Mouse (Mus musculus): Measurements from ENCODE around the gene Zfhx3.

Zfhx3 gene

GRCm38 (mm10) chr8:108896468-108897346 is 954.3 kb downstream of the Zfhx3 start:
- DNase-seq (ENCODE audit: low spot score): peak; percentile 84

GRCm38 (mm10) chr8:108897347-108898100 is 955.1 kb downstream of the Zfhx3 start:
- DNase-seq (ENCODE audit: low spot score): peak; percentile 17

- no peak for DNase-seq (ENCODE audit: low spot score)
Observed at GRCm38 (mm10) chr8:108899251-108899771, 956.9 kb downstream of the Zfhx3 start.

GRCm38 (mm10) chr8:108900541-108900940 is 958.1 kb downstream of the Zfhx3 start:
- no peak for DNase-seq (ENCODE audit: low spot score)

GRCm38 (mm10) chr8:108901208-108901607 is 958.8 kb downstream of the Zfhx3 start:
- DNase-seq (ENCODE audit: low spot score): no peak

- no peak for DNase-seq (ENCODE audit: low spot score)
Observed at GRCm38 (mm10) chr8:108903550-108903949, 961.1 kb downstream of the Zfhx3 start.

GRCm38 (mm10) chr8:108904288-108904971 is 962.0 kb downstream of the Zfhx3 start:
- DNase-seq (ENCODE audit: low spot score): no peak

GRCm38 (mm10) chr8:108908066-108908465 is 965.6 kb downstream of the Zfhx3 start:
- no peak for DNase-seq (ENCODE audit: low spot score)

GRCm38 (mm10) chr8:108908540-108908939 is 966.1 kb downstream of the Zfhx3 start:
- no peak for DNase-seq (ENCODE audit: low spot score)

GRCm38 (mm10) chr8:108909035-108909434 is 966.6 kb downstream of the Zfhx3 start:
- DNase-seq (ENCODE audit: low spot score): no peak

- DNase-seq (ENCODE audit: low spot score): no peak
Observed at GRCm38 (mm10) chr8:108909455-108909854, 967.0 kb downstream of the Zfhx3 start.

- no peak for DNase-seq (ENCODE audit: low spot score)
Observed at GRCm38 (mm10) chr8:108910843-108911242, 968.4 kb downstream of the Zfhx3 start.

- DNase-seq (ENCODE audit: low spot score): peak; percentile 89
Observed at GRCm38 (mm10) chr8:108911511-108911910, 969.1 kb downstream of the Zfhx3 start.

GRCm38 (mm10) chr8:108912998-108913397 is 970.6 kb downstream of the Zfhx3 start:
- no peak for DNase-seq (ENCODE audit: low spot score)

- no peak for DNase-seq (ENCODE audit: low spot score)
Observed at GRCm38 (mm10) chr8:108915425-108915824, 973.0 kb downstream of the Zfhx3 start.

GRCm38 (mm10) chr8:108915876-108916275 is 973.4 kb downstream of the Zfhx3 start:
- no peak for DNase-seq (ENCODE audit: low spot score)

GRCm38 (mm10) chr8:108920151-108920550 is 977.7 kb downstream of the Zfhx3 start:
- no peak for DNase-seq (ENCODE audit: low spot score)

- DNase-seq (ENCODE audit: low spot score): no peak
Observed at GRCm38 (mm10) chr8:108923161-108923560, 980.7 kb downstream of the Zfhx3 start.

GRCm38 (mm10) chr8:108924526-108924925 is 982.1 kb downstream of the Zfhx3 start:
- peak; percentile 16 for DNase-seq (ENCODE audit: low spot score)

- DNase-seq (ENCODE audit: low spot score): peak; percentile 72
Observed at GRCm38 (mm10) chr8:108926106-108926505, 983.7 kb downstream of the Zfhx3 start.

- DNase-seq (ENCODE audit: low spot score): no peak
Observed at GRCm38 (mm10) chr8:108930635-108931034, 988.2 kb downstream of the Zfhx3 start.

GRCm38 (mm10) chr8:108931837-108932236 is 989.4 kb downstream of the Zfhx3 start:
- DNase-seq (ENCODE audit: low spot score): no peak

Data from adipocyte (in vitro differentiated cells).